Mouse (Mus musculus) embryo, embryonic 11 days (tissue): ENCODE measurements around the gene Bicdl1.
A peak's percentile ranks its signal among the peaks of the same experiment; 100 is the strongest.

ENCODE experiments used
- DNase-seq: peaks from one replicate; pipeline ENCODE4 v3.0.0-alpha.2; 2015

Gene Bicdl1

GRCm38 (mm10) chr5:115666366-115667065 is 64.9 kb downstream of the Bicdl1 start:
- no peak for DNase-seq

GRCm38 (mm10) chr5:115662658-115663057 is 68.8 kb downstream of the Bicdl1 start:
- no peak for DNase-seq

GRCm38 (mm10) chr5:115658352-115658751 is 73.1 kb downstream of the Bicdl1 start:
- DNase-seq = no peak

DNA sequence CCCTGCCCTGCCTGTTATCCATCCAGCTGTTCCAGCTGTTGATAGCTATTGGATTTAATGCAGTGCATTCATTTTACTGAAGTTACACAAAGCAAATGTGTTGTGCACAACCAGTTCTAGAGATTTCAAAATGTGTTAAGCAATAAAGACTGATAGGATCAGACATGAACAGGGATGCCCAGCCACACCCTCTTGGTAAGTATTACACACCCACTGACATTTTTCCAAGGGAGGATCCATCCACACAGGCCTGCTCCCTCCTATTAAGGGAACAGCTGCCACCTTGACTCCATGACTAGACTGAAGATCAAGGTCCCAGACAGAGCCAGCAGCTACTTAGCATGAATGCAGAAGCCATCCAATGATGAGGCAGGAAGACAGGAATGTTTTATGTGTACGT is 74.2 kb downstream of the Bicdl1 start:
- DNase-seq = no peak

DNA sequence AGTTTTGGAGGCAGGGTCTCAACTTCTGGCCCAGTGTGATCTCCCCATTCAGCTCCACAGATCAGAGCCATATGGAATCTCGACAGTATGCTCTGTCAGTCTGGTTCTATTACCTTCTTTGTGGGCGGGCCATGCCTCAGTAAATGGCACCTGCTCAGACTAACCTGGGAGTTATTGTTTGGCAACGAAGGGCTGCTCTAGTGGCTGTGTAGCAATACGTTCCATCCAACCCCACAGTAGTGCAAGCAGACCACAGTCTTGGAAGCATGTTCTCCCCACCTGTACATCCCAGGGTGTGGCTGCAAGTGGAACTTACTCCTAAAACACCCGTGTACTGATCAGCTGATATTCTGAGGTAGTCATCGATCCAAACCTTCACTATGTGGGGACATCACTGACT is 74.7 kb downstream of the Bicdl1 start:
- DNase-seq = no peak

- DNase-seq = no peak
Observed at GRCm38 (mm10) chr5:115653776-115654175, 77.6 kb downstream of the Bicdl1 start.

DNA sequence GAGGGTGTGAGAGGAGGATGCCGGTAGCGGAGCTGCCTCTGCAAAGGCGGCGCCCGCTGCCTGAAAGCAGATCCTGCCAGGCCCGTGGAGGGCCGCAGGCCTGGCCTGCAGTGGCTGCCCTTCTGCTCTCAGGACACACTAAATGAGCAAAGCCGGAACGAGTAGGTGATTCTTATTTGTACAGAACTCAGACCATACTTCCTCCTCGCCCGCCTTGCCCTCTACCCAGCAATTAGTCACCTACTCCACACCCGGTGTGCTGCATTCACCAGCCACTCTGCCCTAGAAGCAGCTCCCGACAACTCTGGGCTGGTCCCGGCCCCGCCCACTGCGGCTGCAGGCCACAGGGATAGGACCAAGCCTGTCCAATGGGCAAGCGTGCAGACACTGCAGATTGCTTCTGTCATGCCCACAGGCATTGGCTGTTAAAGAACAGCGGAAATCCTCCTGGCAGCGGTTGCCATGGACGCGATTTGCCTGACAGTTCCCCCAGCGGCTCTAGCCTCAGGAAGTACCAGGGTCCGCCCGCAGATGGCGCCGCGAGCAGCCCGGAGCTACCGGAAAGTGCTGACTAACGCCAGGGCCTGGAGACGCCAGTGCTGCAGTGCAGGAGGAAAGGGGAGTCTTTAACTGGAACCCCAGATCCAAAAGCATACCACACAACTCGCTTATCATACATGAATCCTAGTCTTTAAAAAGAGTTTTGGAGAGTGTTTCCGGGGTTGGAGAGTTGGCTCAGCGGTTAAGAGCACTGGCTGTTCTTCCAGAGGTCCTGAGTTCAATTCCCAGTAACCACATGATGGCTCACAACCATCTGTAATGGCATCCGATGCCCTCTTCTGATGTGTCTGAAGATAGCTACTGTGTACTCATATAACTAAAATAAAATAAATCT is 78.5 kb downstream of the Bicdl1 start:
- peak; percentile 98 for DNase-seq

GRCm38 (mm10) chr5:115651821-115652220 is 79.6 kb downstream of the Bicdl1 start:
- DNase-seq = no peak

GRCm38 (mm10) chr5:115650885-115651284 is 80.5 kb downstream of the Bicdl1 start:
- no peak for DNase-seq

- DNase-seq = no peak
Observed at GRCm38 (mm10) chr5:115649699-115650098, 81.7 kb downstream of the Bicdl1 start.

DNA sequence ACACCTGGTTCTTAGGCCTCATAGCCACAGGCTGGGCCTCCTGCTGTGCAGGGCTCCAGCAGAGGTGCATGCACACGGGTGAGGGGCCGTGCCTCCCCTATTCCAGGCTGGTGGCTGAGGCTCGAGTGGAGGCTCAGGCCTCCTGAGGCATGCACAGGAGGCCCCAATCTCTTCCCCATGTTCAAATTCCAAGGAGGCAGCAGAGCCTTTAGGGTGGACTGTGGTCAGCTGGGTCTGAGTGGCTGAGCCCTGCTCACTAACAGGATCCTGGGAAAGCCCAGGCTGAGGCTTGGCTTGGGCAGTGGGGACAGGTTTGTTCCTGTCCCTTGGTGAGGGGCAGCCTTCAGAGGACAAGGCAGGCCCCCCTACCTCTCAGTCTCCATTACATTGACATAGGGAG is 82.5 kb downstream of the Bicdl1 start:
- no peak for DNase-seq

GRCm38 (mm10) chr5:115644192-115644591 is 87.2 kb downstream of the Bicdl1 start:
- no peak for DNase-seq

GRCm38 (mm10) chr5:115635536-115635935 is 95.9 kb downstream of the Bicdl1 start:
- no peak for DNase-seq

DNA sequence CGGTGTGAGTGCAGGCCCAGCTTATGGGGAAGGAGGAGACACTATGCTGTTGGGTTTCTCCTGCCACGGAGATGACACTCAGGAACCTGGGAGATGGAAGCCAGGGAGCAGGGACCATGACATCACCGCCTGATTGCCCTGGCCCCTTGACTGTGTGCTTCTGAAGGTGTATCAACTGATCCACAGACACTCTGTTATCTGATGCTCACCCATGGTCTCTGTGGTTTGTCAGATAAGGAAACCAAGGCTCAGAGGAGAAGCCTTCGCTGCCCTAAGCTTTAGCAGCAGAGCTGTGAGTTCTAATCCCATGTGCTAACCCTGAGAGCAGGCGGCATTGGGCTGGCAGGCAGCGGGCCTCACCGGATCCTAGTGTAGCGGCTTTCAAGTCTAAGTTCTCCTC is 97.4 kb downstream of the Bicdl1 start:
- no peak for DNase-seq

GRCm38 (mm10) chr5:115633060-115633459 is 98.4 kb downstream of the Bicdl1 start:
- no peak for DNase-seq

GRCm38 (mm10) chr5:115632358-115632714 is 99.1 kb downstream of the Bicdl1 start:
- DNase-seq = peak; percentile 67

GRCm38 (mm10) chr5:115631505-115632357 is 99.7 kb downstream of the Bicdl1 start, which contains the start of gene Rab35:
Gene Rab35 (plus strand): TSS chr5:115631908.
- DNase-seq = peak; percentile 95

GRCm38 (mm10) chr5:115630291-115630690 is 101.1 kb downstream of the Bicdl1 start:
- no peak for DNase-seq

DNA sequence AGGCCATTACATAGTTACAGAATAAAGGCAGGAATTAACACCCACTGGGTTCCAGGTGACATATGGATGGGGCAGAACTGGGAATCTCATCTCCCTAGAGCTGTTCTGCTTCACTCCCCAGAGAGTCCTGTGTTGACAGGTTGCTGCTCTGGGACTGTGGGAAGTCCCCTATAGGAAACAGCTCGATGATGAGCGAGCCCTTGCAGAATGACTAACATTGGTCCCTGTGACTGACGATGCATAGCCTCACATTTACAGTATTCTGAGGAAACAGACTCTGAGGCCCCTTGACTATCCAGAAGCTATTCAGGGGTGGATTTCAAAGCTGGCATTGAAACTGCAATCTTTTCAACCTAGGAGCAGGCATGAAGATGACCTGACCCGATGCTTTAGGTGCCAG is 101.7 kb downstream of the Bicdl1 start:
- DNase-seq = no peak

- DNase-seq = no peak
Observed at GRCm38 (mm10) chr5:115628083-115628482, 103.3 kb downstream of the Bicdl1 start.

- DNase-seq = no peak
Observed at GRCm38 (mm10) chr5:115626237-115626886, 105.1 kb downstream of the Bicdl1 start.

DNA sequence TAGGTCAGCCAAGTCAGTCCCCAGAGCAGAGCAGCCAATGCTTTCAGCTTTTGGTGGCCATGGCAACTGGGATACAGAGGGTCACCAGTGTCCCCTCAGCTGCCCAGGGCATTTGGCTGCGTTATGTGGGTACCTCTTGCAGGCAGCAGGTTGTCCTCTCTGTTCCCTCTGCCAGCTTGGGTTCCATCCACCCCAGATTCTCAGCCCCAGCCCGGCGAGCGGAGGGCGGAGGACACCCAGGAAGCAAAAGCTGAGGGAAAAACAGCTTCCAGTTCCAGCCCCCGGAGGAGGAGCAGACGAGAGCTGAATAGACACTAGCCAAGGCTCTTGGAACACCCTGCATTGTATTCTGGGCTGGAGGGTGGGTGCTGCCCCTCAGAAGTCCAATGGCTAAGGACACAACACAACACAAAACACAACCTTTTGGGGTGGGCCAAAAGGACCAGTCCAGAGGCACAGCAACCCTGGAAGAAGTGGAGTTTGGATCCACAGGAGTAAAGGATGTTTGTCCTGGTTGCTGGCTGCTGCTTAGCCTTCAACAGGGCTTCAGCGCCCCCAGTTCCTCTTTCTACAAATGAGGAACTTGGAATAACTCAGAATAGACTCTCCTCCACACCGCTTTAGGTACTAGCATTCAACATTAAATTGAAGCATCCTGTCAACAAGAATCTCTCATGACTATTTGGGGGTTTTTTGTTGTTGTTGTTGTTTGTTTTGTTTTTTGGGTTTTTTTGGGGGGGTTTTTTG is 107.6 kb downstream of the Bicdl1 start:
- no peak for DNase-seq
